Comparison of ENCODE assay signal across 25 mouse cellular contexts in genomic region chr7:48044046-48044445, GRCm38 (mm10). TPM values are rescaled to one million over a fixed set of nuclear protein-coding genes. Genes with fewer than 3 reads are reported as not detected.
"Had no signal": no experiment of that assay in that cellular context is flagged by ENCODE, and none has a peak within 500 bp of the region (broad histone marks: within the 10 kb centered on the region; RNA-seq: fewer than 3 reads in every experiment).

No protein-coding gene starts in this region.

- H3K9ac ChIP-seq: kidney, embryonic 15.5 days; liver, embryonic 13.5 days; liver, postnatal 0 days; lung, embryonic 15.5 days; midbrain, embryonic 13.5 days; neural tube, embryonic 15.5 days; stomach, embryonic 15.5 days had no signal

- H3K4me3 ChIP-seq: kidney, embryonic 15.5 days; limb, embryonic 10.5 days; liver, embryonic 13.5 days; lung, embryonic 15.5 days; midbrain, embryonic 13.5 days; myocyte; neural tube, embryonic 15.5 days; stomach, embryonic 15.5 days had no signal

- ATAC-seq: liver, postnatal 0 days; midbrain, embryonic 13.5 days had no signal

- H3K9me3 ChIP-seq: kidney, embryonic 15.5 days; limb, embryonic 10.5 days; liver, embryonic 13.5 days; lung, embryonic 15.5 days; midbrain, embryonic 13.5 days; neural tube, embryonic 15.5 days; stomach, embryonic 15.5 days had no signal

- H3K27me3 ChIP-seq: kidney, embryonic 15.5 days; liver, embryonic 13.5 days; lung, embryonic 15.5 days; midbrain, embryonic 13.5 days; neural tube, embryonic 15.5 days; stomach, embryonic 15.5 days had no signal

- H3K36me3 ChIP-seq: kidney, embryonic 15.5 days; limb, embryonic 10.5 days; liver, embryonic 13.5 days; lung, embryonic 15.5 days; midbrain, embryonic 13.5 days; neural tube, embryonic 15.5 days; stomach, embryonic 15.5 days had no signal

- H3K27ac ChIP-seq: kidney, embryonic 15.5 days; limb, embryonic 10.5 days; liver, embryonic 13.5 days; lung, embryonic 15.5 days; macrophage; midbrain, embryonic 13.5 days; neural tube, embryonic 15.5 days; stomach, embryonic 15.5 days had no signal

- H3K4me1 ChIP-seq: kidney, embryonic 15.5 days; limb, embryonic 10.5 days; lung, embryonic 15.5 days; midbrain, embryonic 13.5 days; neural tube, embryonic 15.5 days; stomach, embryonic 15.5 days had no signal

- DNase-seq: kidney, postnatal 14 days; liver, embryonic 13.5 days; liver, postnatal 0 days; lung, postnatal 14 days; right cerebral cortex, postnatal 4 days; spleen, adult 18-20 months; thymus, adult 2 months; thymus, postnatal 25 days had no signal

- H3K4me2 ChIP-seq: kidney, embryonic 15.5 days; liver, embryonic 13.5 days; lung, embryonic 15.5 days; midbrain, embryonic 13.5 days; neural tube, embryonic 15.5 days; stomach, embryonic 15.5 days had no signal

RNA-seq across cellular contexts. Expression of gene Mrgprx1, which starts 16.6 kb away (rescaled TPM):
- total RNA-seq: layer of hippocampus, adult 8-10 months; layer of hippocampus, postnatal 14 days; left cerebral cortex, adult 18-20 months; left cerebral cortex, postnatal 10 days had no signal
- polyA plus RNA-seq: kidney, embryonic 15.5 days; large intestine, adult 2 months; limb, embryonic 10.5 days; limb, embryonic 14.5 days; liver, embryonic 13.5 days; liver, postnatal 0 days; lung, embryonic 15.5 days; macrophage; midbrain, embryonic 13.5 days; myocyte; neural tube, embryonic 11.5 days; stomach, embryonic 15.5 days; testis, adult 2 months; urinary bladder, adult 2 months had no signal
